Mouse (Mus musculus): ENCODE measurements around the gene 4430402I18Rik. TPM values are rescaled to one million over a fixed set of nuclear protein-coding genes. Genes with fewer than 3 reads are reported as not detected.

The 4430402I18Rik gene
- polyA plus RNA-seq, 1 experiment from 2014 or later: 5.1 TPM

- Histone ChIP-seq H3K4me1 (no peaks in the 10 kb centered on the region), H3K27me3 (no peaks in the 10 kb centered on the region), H3K27ac (no peak overlapping the region), H3K9me3 (replicated peaks) (no peaks in the 10 kb centered on the region), H3K9ac (no peak overlapping the region), H3K4me2 (no peak overlapping the region), H3K36me3 (no peaks in the 10 kb centered on the region), H3K4me3 (replicated peaks) (no peak overlapping the region)
- 93% methylated on average over 3 of the region's 3 CpGs for WGBS
- no peak for ATAC-seq (replicated peaks; ENCODE audit: low FRiP score)
These were observed 115.6 kb downstream of the 4430402I18Rik start for GRCm38 (mm10) chr19:28852001-28852400.

- ATAC-seq (replicated peaks; ENCODE audit: low FRiP score): no peak
These were observed 117.1 kb downstream of the 4430402I18Rik start for GRCm38 (mm10) chr19:28850510-28850909.

GRCm38 (mm10) chr19:28844946-28845710, 122.5 kb downstream of the 4430402I18Rik start:
- Histone ChIP-seq H3K27me3 (no peaks in the 10 kb centered on the region), H3K4me3 (replicated peaks) (no peak overlapping the region), H3K36me3 (no peaks in the 10 kb centered on the region), H3K9me3 (replicated peaks) (no peaks in the 10 kb centered on the region), H3K4me1 (no peaks in the 10 kb centered on the region), H3K4me2 (no peak overlapping the region), H3K9ac (no peak overlapping the region), H3K27ac (no peak overlapping the region)
- WGBS: 60% methylated on average over 8 of the region's 8 CpGs
- ATAC-seq (replicated peaks; ENCODE audit: low FRiP score): no peak

More at GRCm38 (mm10) chr19:28850510-28850909, 117.1 kb downstream of the 4430402I18Rik start:
- no peaks in the 10 kb centered on the region for H3K4me1 ChIP-seq
- H3K9me3 ChIP-seq (replicated peaks): no peaks in the 10 kb centered on the region
- 70% methylated on average over 3 of the region's 3 CpGs for WGBS
- H3K4me3 ChIP-seq (replicated peaks): no peak overlapping the region
- no peak overlapping the region for H3K9ac ChIP-seq
- no peaks in the 10 kb centered on the region for H3K36me3 ChIP-seq
- H3K27ac ChIP-seq: no peak overlapping the region
- H3K4me2 ChIP-seq: no peak overlapping the region
- H3K27me3 ChIP-seq: no peaks in the 10 kb centered on the region

Other genes with a start within 250 kb of the 4430402I18Rik start
- gene Slc1a1, start 132.8 kb downstream of the 4430402I18Rik start, polyA plus RNA-seq (2015; fragmentation: Nextera tagmentation; extraction: Ambion mirVana): 3.9 and 4.3 TPM in 2 replicates
- 9.0 and 9.9 TPM in 2 replicates for gene Plpp6, start 3.8 kb downstream of the 4430402I18Rik start, polyA plus RNA-seq (2015; fragmentation: Nextera tagmentation; extraction: Ambion mirVana)
- 35.0 and 36.5 TPM in 2 replicates for gene Cdc37l1, start 22.6 kb upstream of the 4430402I18Rik start, polyA plus RNA-seq (2015; fragmentation: Nextera tagmentation; extraction: Ambion mirVana)
- gene Ak3, start 80.2 kb upstream of the 4430402I18Rik start, polyA plus RNA-seq (2015; fragmentation: Nextera tagmentation; extraction: Ambion mirVana): 89.0 and 89.6 TPM in 2 replicates
- gene Rcl1, start 133.6 kb upstream of the 4430402I18Rik start, polyA plus RNA-seq (2015; fragmentation: Nextera tagmentation; extraction: Ambion mirVana): 63.1 and 63.8 TPM in 2 replicates

Data from kidney, embryonic 15.5 days (tissue).